Mouse (Mus musculus) hindbrain, embryonic 13.5 days (tissue): ENCODE data around the gene Il1f6. TPM values are rescaled to one million over a fixed set of nuclear protein-coding genes. Genes with fewer than 3 reads are reported as not detected.
"Not testable (repeated sequence)": the region's sequence is repeated elsewhere in the genome, so short reads cannot be mapped to it uniquely, and the experiment has no call there.

Source experiments
- ATAC-seq: fragments of 200-750 bp; cut with Nextera tagmentation; 2 replicates; pipeline ENCODE4 v1.8.0; 2017; ENCODE audit warnings: moderate TSS enrichment; ENCODE audit not compliant: low FRiP score
- H3K27ac ChIP-seq: fragments of 300-500 bp; sonication (generic); 2 replicates; pipeline ENCODE4 v1.5.1; 2015; ENCODE audit warnings: inconsistent platforms, mild to moderate bottlenecking, moderate library complexity
- H3K27me3 ChIP-seq: fragments of 300-500 bp; sonication (generic); 2 replicates; pipeline ENCODE4 v1.6.1; 2015; ENCODE audit warnings: mild to moderate bottlenecking, inconsistent platforms
- H3K36me3 ChIP-seq: fragments of 300-500 bp; sonication (generic); 2 replicates; pipeline ENCODE4 v1.6.1; 2015; ENCODE audit warnings: mild to moderate bottlenecking, inconsistent platforms
- H3K4me1 ChIP-seq: fragments of 300-500 bp; sonication (generic); replicated peaks from 2 replicates; pipeline ENCODE4 v1.6.1; 2015; ENCODE audit warnings: inconsistent platforms
- H3K4me2 ChIP-seq: fragments of 300-500 bp; sonication (generic); 2 replicates; pipeline ENCODE4 v1.6.1; 2015; ENCODE audit warnings: inconsistent platforms, mild to moderate bottlenecking, moderate library complexity
- H3K4me3 ChIP-seq: fragments of 300-500 bp; sonication (generic); 2 replicates; pipeline ENCODE4 v1.5.1; 2015; ENCODE audit warnings: mild to moderate bottlenecking, inconsistent platforms
- H3K9ac ChIP-seq: fragments of 300-500 bp; sonication (generic); 2 replicates; pipeline ENCODE4 v1.6.1; 2015; ENCODE audit warnings: mild to moderate bottlenecking, inconsistent platforms
- H3K9me3 ChIP-seq: fragments of 300-500 bp; sonication (generic); 2 replicates; pipeline ENCODE4 v1.6.1; 2016; ENCODE audit warnings: inconsistent platforms
- WGBS: fragments of 180-500 bp; shearing (Covaris S2); methylation state at CpG from one replicate; pipeline ENCODE4 v1.1.7; 2015; 5-methylcytosine and 5-hydroxymethylcytosine counted together
- polyA plus RNA-seq: library from polyadenylated mRNA; unstranded; fragments of >200 nt; fragmentation: Nextera tagmentation; extraction: Ambion mirVana; gene quantifications from 2 replicates; pipeline ENCODE4 v1.2.1, GENCODE M21; 2015

Il1f6 gene
- not detected in 2 replicates for polyA plus RNA-seq

DNA sequence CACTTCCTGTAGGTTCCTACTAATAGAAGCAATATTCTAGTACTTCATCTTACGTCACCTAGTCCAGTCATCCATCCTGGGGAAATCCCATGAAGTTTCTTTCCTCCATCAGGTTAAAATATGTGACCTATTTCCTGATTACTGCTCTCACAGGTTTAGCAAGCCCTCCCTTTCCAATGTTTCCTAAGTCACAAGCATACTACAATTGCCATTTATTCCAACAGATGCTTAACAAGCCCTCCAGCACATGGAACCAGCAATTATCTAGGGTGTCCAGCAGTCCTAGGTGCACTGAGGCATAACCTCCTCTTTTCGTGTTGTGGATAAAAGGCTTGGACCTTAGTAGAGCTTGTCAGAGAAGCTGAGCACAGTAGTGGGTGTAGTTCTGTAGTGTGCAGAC is at the start of gene Il1f6:
Il1f6 (plus strand) TSS at position 301 of the 400 bp plus-strand sequence.
- no peak for ATAC-seq
- WGBS = 81% methylated on average over 2 of the region's 2 CpGs
- no peak within 1 kb of the TSS for H3K27ac ChIP-seq
- H3K4me3 ChIP-seq = no peak within 1 kb of the TSS
- H3K4me2 ChIP-seq = no peak within 1 kb of the TSS
- no peaks in the 10 kb centered on the region for H3K36me3 ChIP-seq
- H3K9me3 ChIP-seq = no peaks in the 10 kb centered on the region
- H3K4me1 ChIP-seq = no peaks in the 10 kb centered on the region
- H3K27me3 ChIP-seq = no peaks in the 10 kb centered on the region
- no peak within 1 kb of the TSS for H3K9ac ChIP-seq

DNA sequence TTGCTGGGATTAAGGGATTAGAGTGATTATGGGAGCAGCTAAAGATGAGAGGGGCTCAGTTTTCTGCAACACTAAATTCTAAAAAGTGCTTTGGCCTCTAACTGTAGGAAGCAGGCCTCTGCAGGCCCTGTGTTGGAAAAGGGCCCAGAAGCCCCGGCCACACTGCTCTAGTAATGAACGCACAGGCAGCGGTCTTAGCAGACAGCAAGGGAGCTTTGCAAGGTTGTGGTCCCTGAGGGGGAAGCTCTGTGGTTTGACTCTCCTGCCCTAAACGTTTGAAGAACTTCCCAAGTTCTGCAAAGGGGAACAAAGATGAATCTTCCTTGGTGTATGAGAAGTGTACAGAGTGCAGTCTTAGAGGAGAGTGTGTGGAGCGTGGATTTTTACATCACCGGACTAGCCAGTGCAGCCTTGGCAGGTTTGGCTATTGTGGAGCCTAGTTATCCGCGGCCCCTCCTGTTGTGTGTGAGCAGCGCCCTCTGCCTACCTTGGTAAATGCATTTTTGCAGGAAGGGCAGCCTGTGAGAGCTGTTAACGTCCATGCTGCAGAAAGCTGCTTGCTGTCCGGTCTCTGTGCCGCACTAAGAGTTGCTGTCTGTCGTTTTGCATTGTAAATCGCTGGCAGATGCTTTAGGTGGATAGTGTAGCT is 33.4 kb upstream of the Il1f6 start:
- H3K9me3 ChIP-seq, H3K4me1 ChIP-seq, H3K36me3 ChIP-seq, H3K4me3 ChIP-seq, H3K27ac ChIP-seq, H3K27me3 ChIP-seq, H3K9ac ChIP-seq: not testable (repeated sequence)
- WGBS = 13% methylated on average over 14 of the region's 14 CpGs
- peak; percentile 87 for ATAC-seq
- H3K4me2 ChIP-seq = peak overlapping the region; percentile 39

DNA sequence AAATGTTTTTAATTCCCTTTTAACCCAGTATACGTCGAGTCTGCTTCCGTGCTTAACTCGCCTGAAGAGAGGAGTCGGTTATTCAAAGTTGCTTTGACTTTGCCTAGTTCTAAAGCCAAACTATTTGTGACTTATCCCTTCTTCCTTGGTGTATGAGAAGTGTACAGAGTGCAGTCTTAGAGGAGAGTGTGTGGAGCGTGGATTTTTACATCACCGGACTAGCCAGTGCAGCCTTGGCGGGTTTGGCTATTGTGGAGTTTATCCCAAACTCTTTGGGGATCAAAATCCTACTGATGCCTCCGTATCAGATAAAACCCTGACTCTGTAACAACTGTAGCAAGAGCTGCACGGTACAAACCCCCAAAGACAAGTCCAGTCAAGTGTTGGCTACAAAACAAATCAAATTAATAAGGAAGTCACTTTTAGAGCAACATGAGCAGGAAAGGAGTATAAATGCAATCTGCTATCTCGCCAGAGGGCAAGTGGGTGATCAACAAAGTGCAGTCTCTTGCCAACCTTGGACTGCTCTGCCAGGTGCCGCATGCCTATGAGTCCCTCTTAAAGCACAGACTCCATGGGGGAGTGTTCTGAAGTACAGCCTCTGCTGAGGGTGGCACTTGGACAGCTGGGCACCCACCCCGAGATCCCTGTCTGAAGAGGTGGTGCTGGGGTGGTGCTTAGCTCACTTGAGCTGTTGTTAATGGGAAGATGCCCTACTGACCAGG is 32.6 kb upstream of the Il1f6 start:
- not testable (repeated sequence) for H3K27me3 ChIP-seq

DNA sequence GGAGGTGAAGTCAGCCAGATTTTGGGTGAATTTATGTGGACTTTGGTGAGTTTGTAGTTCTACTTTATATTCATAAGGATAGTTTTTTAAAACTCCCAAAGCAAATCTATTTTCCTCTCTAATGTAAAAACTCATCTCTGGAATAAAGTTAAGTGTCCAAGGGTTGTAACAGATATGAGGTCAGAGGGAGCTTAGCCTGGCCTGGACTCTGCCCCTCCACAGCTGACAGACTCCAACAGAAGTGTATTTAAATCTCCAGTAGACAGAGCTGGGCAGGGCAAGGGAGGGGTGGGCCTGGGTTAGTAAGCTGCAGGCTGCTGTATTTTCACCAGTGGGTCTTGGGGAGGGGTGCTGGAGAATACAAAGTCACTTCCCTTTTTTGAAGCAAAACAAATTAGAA is 31.1 kb upstream of the Il1f6 start:
- not testable (repeated sequence) for H3K36me3 ChIP-seq, H3K4me2 ChIP-seq, H3K4me3 ChIP-seq, ATAC-seq, H3K27ac ChIP-seq, H3K9ac ChIP-seq, H3K27me3 ChIP-seq, H3K9me3 ChIP-seq, H3K4me1 ChIP-seq

More for the DNA sequence above, 32.6 kb upstream of the Il1f6 start:
- 71% methylated on average over 13 of the region's 13 CpGs for WGBS
- peak overlapping the region; percentile 39 for H3K4me2 ChIP-seq
- H3K27ac ChIP-seq, H3K36me3 ChIP-seq, H3K9ac ChIP-seq, H3K4me3 ChIP-seq, H3K4me1 ChIP-seq, H3K9me3 ChIP-seq: not testable (repeated sequence)
- peak; percentile 66; the same call in 1 of the 2 replicates for ATAC-seq

DNA sequence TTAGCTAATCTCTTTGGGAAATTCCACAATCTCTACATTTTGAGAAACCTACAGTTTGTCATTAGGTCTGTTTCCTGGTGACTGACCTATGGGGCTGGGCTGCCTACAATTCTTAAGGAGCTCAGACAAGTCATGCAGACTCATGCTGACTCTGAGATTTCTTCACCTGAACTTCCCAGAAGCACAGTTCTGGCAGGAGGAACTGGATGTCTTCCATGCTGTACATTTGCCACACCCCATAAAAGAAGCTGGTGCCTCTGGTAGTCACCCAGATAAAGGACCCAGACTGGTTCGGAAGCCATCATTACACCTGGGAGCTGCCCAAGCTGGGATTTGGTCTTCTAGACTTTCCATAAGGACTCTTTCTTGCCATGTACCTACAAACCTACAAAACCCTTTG is 29.0 kb upstream of the Il1f6 start, which contains the start of gene Il1f9:
Il1f9 (plus strand) TSS at position 301 of the 400 bp plus-strand sequence.
- H3K9me3 ChIP-seq = no peaks in the 10 kb centered on the region
- no peaks in the 10 kb centered on the region for H3K27me3 ChIP-seq
- no peaks in the 10 kb centered on the region for H3K4me1 ChIP-seq
- no peak within 1 kb of the TSS for H3K4me2 ChIP-seq
- no peak within 1 kb of the TSS for H3K9ac ChIP-seq
- no peaks in the 10 kb centered on the region for H3K36me3 ChIP-seq
- WGBS = 96% methylated on average over 1 of the region's 1 CpGs
- H3K27ac ChIP-seq = no peak within 1 kb of the TSS
- no peak within 1 kb of the TSS for H3K4me3 ChIP-seq
- ATAC-seq = no peak

DNA sequence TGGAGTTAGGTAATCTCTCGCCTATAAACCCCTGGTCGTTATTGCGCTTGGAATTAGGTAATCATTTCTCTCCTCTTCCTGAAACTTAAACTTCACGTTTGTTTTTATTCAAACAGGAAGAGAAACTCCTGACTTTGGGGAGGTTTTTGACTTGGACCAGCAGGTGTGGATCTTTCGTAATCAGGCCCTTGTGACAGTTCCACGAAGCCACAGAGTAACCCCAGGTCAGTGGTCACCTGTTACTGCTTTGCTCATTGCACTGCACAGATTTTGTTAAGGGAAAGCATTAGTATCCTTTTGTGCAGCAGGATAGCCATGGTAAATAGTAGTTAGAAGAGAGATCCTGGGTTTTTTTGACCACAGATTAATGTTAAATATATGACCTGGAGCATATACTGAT is 27.6 kb upstream of the Il1f6 start:
- no peak overlapping the region for H3K27ac ChIP-seq
- no peaks in the 10 kb centered on the region for H3K36me3 ChIP-seq
- no peak overlapping the region for H3K4me2 ChIP-seq
- H3K4me3 ChIP-seq = no peak overlapping the region
- H3K9ac ChIP-seq = no peak overlapping the region
- H3K9me3 ChIP-seq = no peaks in the 10 kb centered on the region
- no peaks in the 10 kb centered on the region for H3K4me1 ChIP-seq
- WGBS = 86% methylated on average over 6 of the region's 6 CpGs
- H3K27me3 ChIP-seq = no peaks in the 10 kb centered on the region
- ATAC-seq = no peak

DNA sequence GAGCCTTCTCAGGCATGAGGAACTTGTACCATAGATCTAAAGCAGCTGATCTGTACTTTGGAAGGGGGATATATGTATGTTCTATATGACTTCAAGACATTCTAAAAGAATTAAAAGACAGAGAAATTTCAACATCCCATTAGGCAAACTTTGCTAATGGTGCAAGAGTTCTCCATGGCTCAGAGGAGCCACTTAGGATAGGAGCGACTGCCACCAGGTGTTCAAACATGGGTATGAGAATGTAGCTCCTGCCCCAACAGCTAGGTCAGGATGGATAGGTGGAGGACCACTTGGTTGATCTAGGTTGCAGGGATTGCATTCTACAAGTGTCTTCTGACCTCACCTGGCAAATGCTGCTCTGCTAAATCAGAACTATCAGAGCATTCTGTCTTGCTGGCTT is 27.0 kb upstream of the Il1f6 start:
- Histone ChIP-seq H3K27ac (no peak overlapping the region), H3K4me2 (no peak overlapping the region), H3K36me3 (no peaks in the 10 kb centered on the region), H3K9me3 (no peaks in the 10 kb centered on the region), H3K4me3 (no peak overlapping the region), H3K27me3 (no peaks in the 10 kb centered on the region), H3K4me1 (no peaks in the 10 kb centered on the region), H3K9ac (no peak overlapping the region)
- WGBS = 65% methylated on average over 1 of the region's 1 CpGs
- ATAC-seq = no peak

DNA sequence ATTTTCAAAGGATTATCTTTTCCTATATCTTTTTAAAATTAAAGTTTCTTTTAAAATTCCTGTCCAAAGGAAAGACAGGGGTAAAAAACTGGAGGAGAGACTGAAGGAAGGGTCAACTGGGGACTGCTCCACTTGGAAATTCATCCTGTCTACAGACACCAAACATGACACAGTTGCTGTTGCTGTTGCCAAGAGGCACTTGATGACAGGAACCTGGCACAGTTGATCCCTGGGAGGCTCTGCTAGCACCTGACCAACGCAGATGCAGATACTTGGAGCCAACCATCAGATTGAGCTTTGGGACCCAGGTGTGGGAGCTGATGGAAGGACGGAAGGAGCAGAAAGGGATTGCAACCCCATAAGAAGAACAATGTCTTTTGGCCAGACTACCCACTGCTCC is 12.0 kb downstream of the Il1f6 start:
- no peaks in the 10 kb centered on the region for H3K9me3 ChIP-seq
- H3K27me3 ChIP-seq = no peaks in the 10 kb centered on the region
- WGBS = 88% methylated on average over 2 of the region's 2 CpGs
- no peaks in the 10 kb centered on the region for H3K36me3 ChIP-seq
- H3K27ac ChIP-seq = no peak overlapping the region
- no peaks in the 10 kb centered on the region for H3K4me1 ChIP-seq
- H3K4me2 ChIP-seq = no peak overlapping the region
- H3K4me3 ChIP-seq = no peak overlapping the region
- ATAC-seq = no peak
- H3K9ac ChIP-seq = no peak overlapping the region

DNA sequence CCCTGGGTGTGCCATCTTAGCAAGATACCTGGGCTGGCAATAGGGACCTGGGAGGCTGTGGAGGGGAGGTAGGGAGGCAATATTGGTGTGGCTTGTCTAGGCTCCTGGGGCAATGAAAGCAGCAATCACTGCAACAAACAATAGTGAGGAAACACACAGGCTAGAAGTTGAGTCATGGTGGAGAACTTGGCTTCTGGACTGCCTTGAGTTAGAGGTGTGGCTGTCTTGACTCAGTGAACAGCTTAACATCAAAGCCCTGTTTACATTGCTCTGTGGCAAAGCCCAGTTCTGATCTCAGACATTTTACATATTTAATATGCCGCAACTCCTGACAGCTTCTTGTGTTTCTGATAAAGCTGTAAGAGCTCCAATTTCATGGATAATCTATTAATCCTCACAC is 52.3 kb downstream of the Il1f6 start:
- Histone ChIP-seq H3K9ac (no peak overlapping the region), H3K4me3 (no peak overlapping the region), H3K27me3 (no peaks in the 10 kb centered on the region), H3K9me3 (no peaks in the 10 kb centered on the region), H3K27ac (no peak overlapping the region), H3K36me3 (no peaks in the 10 kb centered on the region), H3K4me2 (no peak overlapping the region), H3K4me1 (no peaks in the 10 kb centered on the region)
- 92% methylated on average over 1 of the region's 1 CpGs for WGBS
- ATAC-seq = no peak

DNA sequence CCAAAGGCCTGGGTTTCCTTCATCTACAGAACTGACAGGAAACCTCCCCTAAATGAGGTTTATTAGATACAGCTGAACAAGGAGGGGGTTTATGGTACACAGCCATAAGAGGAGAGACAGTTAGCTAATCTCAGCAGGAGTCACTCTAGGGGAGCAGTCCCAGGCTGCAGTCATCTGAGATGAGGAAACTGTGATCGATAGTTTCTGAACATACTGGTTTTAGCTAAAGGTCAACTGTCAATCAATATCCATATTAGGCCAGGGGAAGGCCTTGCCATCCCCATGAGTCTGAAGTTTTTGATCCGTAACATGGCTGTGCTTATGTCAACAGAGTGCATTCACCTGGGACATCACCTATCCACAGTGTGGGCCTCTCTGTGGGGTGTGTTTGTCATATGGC is 58.4 kb downstream of the Il1f6 start:
- H3K9me3 ChIP-seq = no peaks in the 10 kb centered on the region
- H3K4me2 ChIP-seq = no peak overlapping the region
- H3K4me1 ChIP-seq = no peaks in the 10 kb centered on the region
- ATAC-seq = no peak
- H3K9ac ChIP-seq = no peak overlapping the region
- 86% methylated on average over 2 of the region's 2 CpGs for WGBS
- H3K36me3 ChIP-seq = no peaks in the 10 kb centered on the region
- H3K4me3 ChIP-seq = no peak overlapping the region
- no peak overlapping the region for H3K27ac ChIP-seq
- H3K27me3 ChIP-seq = no peaks in the 10 kb centered on the region

DNA sequence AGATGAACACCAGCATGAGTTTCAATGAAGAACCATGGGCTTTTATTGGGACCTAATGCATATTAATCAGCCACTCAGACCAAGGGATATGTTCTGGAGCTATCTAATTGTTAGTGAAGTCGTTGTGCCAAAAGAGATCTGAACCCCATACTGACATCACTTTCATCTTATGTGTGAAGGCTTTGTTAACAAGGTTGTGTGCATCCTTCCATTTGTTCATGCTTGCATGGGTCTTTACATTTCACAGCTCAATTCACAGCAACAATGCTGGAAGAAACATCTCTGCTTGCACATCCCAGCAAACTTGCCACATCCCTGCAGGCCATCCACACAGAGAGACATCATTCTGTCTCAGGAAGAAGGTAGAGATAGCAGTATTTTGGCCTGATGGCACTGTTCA is 59.9 kb downstream of the Il1f6 start:
- 14% methylated on average over 1 of the region's 1 CpGs for WGBS
- no peaks in the 10 kb centered on the region for H3K4me1 ChIP-seq
- no peak overlapping the region for H3K27ac ChIP-seq
- no peaks in the 10 kb centered on the region for H3K27me3 ChIP-seq
- no peak overlapping the region for H3K4me2 ChIP-seq
- no peak for ATAC-seq
- H3K9ac ChIP-seq = no peak overlapping the region
- H3K9me3 ChIP-seq = no peaks in the 10 kb centered on the region
- no peaks in the 10 kb centered on the region for H3K36me3 ChIP-seq
- H3K4me3 ChIP-seq = no peak overlapping the region
